In genomic region chr4:123562177-123562815, GRCm38 (mm10) we compare ENCODE assay signal across 22 mouse cellular contexts.
DNase-seq lines count a peak whose midpoint lies in the region; ATAC-seq and TF ChIP-seq lines count a peak whose summit lies in the region.
"Had no signal": no experiment of that assay in that cellular context is flagged by ENCODE, and none has a peak within 500 bp of the region (broad histone marks: within the 10 kb centered on the region; RNA-seq: fewer than 3 reads in every experiment).

No protein-coding gene starts in this region.

- TF ChIP-seq POLR2A in heart, adult 2 months (IDR thresholded peaks at IDR 0.05; ENCODE audit: insufficient read depth, low read depth, low read length), result no peak
- no peak for TF ChIP-seq POLR2A in spleen, adult 2 months (IDR thresholded peaks at IDR 0.05; ENCODE audit: low read depth, low read length)

- H3K27ac ChIP-seq in heart, adult 2 months, result peak overlapping the region; percentile 88
- peak overlapping the region; percentile 96 for H3K27ac ChIP-seq in spleen, adult 2 months (ENCODE audit: insufficient read depth, low read length)
- H3K27ac ChIP-seq in heart, postnatal 0 days (ENCODE audit: low read depth), result peak overlapping the region; percentile 94
- H3K27ac ChIP-seq: embryonic facial prominence, embryonic 15.5 days; hindbrain, embryonic 15.5 days; kidney, embryonic 15.5 days; limb, embryonic 13.5 days; liver, embryonic 15.5 days; stomach, postnatal 0 days had no signal

- peaks cover 15% of the 10 kb centered on the region for H3K36me3 ChIP-seq in heart, adult 2 months (ENCODE audit: control insufficient read depth, insufficient read depth, low read length)
- no peaks in the 10 kb centered on the region for H3K36me3 ChIP-seq in spleen, adult 2 months (ENCODE audit: control insufficient read depth, insufficient read depth, low read length)
- no peaks in the 10 kb centered on the region for H3K36me3 ChIP-seq in heart, postnatal 0 days (replicated peaks; ENCODE audit: control insufficient read depth, insufficient read depth, low read length)
- H3K36me3 ChIP-seq: embryonic facial prominence, embryonic 15.5 days; hindbrain, embryonic 15.5 days; kidney, embryonic 15.5 days; limb, embryonic 13.5 days; liver, embryonic 15.5 days had no signal

- peaks cover 1% of the 10 kb centered on the region; the same call in 1 of the 2 replicates for H3K79me2 ChIP-seq in heart, adult 2 months (replicated peaks; ENCODE audit: control insufficient read depth, insufficient read depth, low read length)

- H3K9ac ChIP-seq in heart, adult 2 months (ENCODE audit: low read depth, low read length), result peak overlapping the region; percentile 30
- H3K9ac ChIP-seq in heart, postnatal 0 days (replicated peaks; ENCODE audit: low read depth, low read length), result peak overlapping the region; percentile 16; the same call in 1 of the 2 replicates
- H3K9ac ChIP-seq: embryonic facial prominence, embryonic 15.5 days; forebrain, postnatal 0 days; hindbrain, embryonic 15.5 days; kidney, embryonic 15.5 days; limb, embryonic 13.5 days; liver, embryonic 15.5 days had no signal

- H3K27me3 ChIP-seq in heart, adult 2 months (ENCODE audit: control insufficient read depth, insufficient read depth, low read length), result no peaks in the 10 kb centered on the region
- H3K27me3 ChIP-seq in spleen, adult 2 months (ENCODE audit: control insufficient read depth, insufficient read depth, low read length), result no peaks in the 10 kb centered on the region
- no peaks in the 10 kb centered on the region for H3K27me3 ChIP-seq in heart, postnatal 0 days (ENCODE audit: control insufficient read depth, insufficient read depth, low read length)
- H3K27me3 ChIP-seq: embryonic facial prominence, embryonic 15.5 days; hindbrain, embryonic 15.5 days; kidney, embryonic 15.5 days; limb, embryonic 13.5 days; liver, embryonic 15.5 days had no signal

- TF ChIP-seq EP300 in heart, adult 2 months (IDR thresholded peaks at IDR 0.05; ENCODE audit: insufficient read depth, low read depth, low read length), result no peak
- TF ChIP-seq EP300 in heart, postnatal 0 days (IDR thresholded peaks at IDR 0.05; ENCODE audit: low read depth), result no peak

- TF ChIP-seq CTCF in heart, adult 2 months (IDR thresholded peaks at IDR 0.05), result no peak
- TF ChIP-seq CTCF in spleen, adult 2 months (IDR thresholded peaks at IDR 0.05; ENCODE audit: extremely low read depth, insufficient read depth, insufficient read length, insufficient replicate concordance), result no peak
- no peak for TF ChIP-seq CTCF in heart, postnatal 0 days (IDR thresholded peaks at IDR 0.05; ENCODE audit: low read depth)

- no peak for ATAC-seq in heart, postnatal 0 days (ENCODE audit: insufficient read depth, low read depth)
- ATAC-seq: forebrain, postnatal 0 days; intestine, postnatal 0 days; midbrain, embryonic 16.5 days had no signal

- peak overlapping the region; percentile 15; the same call in 1 of the 2 replicates for H3K4me3 ChIP-seq in heart, adult 2 months
- no peak overlapping the region for H3K4me3 ChIP-seq in spleen, adult 2 months (ENCODE audit: extremely low read depth, insufficient read depth, insufficient read length)
- H3K4me3 ChIP-seq in heart, postnatal 0 days (ENCODE audit: low read depth, low read length), result 0 out of 2 replicates have a peak overlapping the region, but pooled peaks have one; percentile 0
- H3K4me3 ChIP-seq: embryonic facial prominence, embryonic 15.5 days; hindbrain, embryonic 15.5 days; kidney, embryonic 15.5 days; limb, embryonic 13.5 days; liver, embryonic 15.5 days had no signal

- H3K9me3 ChIP-seq in heart, postnatal 0 days (replicated peaks; ENCODE audit: control insufficient read depth, low read length), result no peaks in the 10 kb centered on the region
- H3K9me3 ChIP-seq: embryonic facial prominence, embryonic 15.5 days; hindbrain, embryonic 15.5 days; kidney, embryonic 15.5 days; limb, embryonic 13.5 days; liver, embryonic 15.5 days had no signal

- 34% methylated on average over 3 of the region's 3 CpGs for WGBS in heart, adult 2 months
- WGBS in spleen, adult 2 months, result 24% methylated on average over 3 of the region's 3 CpGs
- WGBS in heart, postnatal 0 days, result 34% methylated on average over 3 of the region's 3 CpGs

- no peak for DNase-seq in heart, adult 2 months
- no peak for DNase-seq in heart, postnatal 25 days (ENCODE audit: low spot score)
- no peak for DNase-seq in spleen, adult 2 months (ENCODE audit: low read depth in 1 of 2, low spot score in 2 of 2)
- DNase-seq in spleen, postnatal 36 days (ENCODE audit: low spot score in 2 of 2), result no peak
- peak; percentile 53 for DNase-seq in heart, postnatal 0 days (ENCODE audit: low spot score)
- DNase-seq in frontal cortex, postnatal 10 days (ENCODE audit: low spot score in 2 of 2), result no peak
- no peak for DNase-seq in right cerebral cortex, postnatal 10 days (ENCODE audit: low spot score in 2 of 2)
- DNase-seq in spleen, adult 12 weeks (ENCODE audit: low spot score), result no peak
- DNase-seq: adrenal gland, postnatal 14 days; cerebellum, adult 11 months; cerebellum, postnatal 14 days; forebrain, postnatal 0 days; kidney, postnatal 4 days; right cerebral cortex, postnatal 25 days had no signal

- peaks cover 21% of the 10 kb centered on the region for H3K4me1 ChIP-seq in heart, adult 2 months (ENCODE audit: control insufficient read depth, insufficient read depth, low read length)
- H3K4me1 ChIP-seq in spleen, adult 2 months (ENCODE audit: control insufficient read depth, insufficient read depth, insufficient read length), result peaks cover 23% of the 10 kb centered on the region
- H3K4me1 ChIP-seq in heart, postnatal 0 days (ENCODE audit: control insufficient read depth, insufficient read depth), result peaks cover 40% of the 10 kb centered on the region

- intact Hi-C loops in heart, adult 2 months (cut with DNase I), result no loop called here
- intact Hi-C loops in heart, postnatal 25 days (cut with DNase I), result no loop called here

- H3K4me2 ChIP-seq in heart, postnatal 0 days (ENCODE audit: low read depth, low read length), result peak overlapping the region; percentile 54
- H3K4me2 ChIP-seq: embryonic facial prominence, embryonic 15.5 days; hindbrain, embryonic 15.5 days; kidney, embryonic 15.5 days; limb, embryonic 13.5 days; liver, embryonic 15.5 days had no signal
